Mouse (Mus musculus) right cerebral cortex, adult 2 months (tissue): ENCODE measurements around the gene Slc39a11.
"Not testable (repeated sequence)": the region's sequence is repeated elsewhere in the genome, so short reads cannot be mapped to it uniquely, and the experiment has no call there.

ENCODE experiments used
- DNase-seq, 2 experiments: peaks; one replicate each; pipeline ENCODE4 v3.0.0; 2021 to 2022; ENCODE audit warnings: low spot score in 2 of 2

The Slc39a11 gene

GRCm38 (mm10) chr11:113597632-113598031, 52.2 kb downstream of the Slc39a11 start:
- DNase-seq, result no peak

GRCm38 (mm10) chr11:113595144-113595543, 54.7 kb downstream of the Slc39a11 start:
- no peak for DNase-seq

DNA sequence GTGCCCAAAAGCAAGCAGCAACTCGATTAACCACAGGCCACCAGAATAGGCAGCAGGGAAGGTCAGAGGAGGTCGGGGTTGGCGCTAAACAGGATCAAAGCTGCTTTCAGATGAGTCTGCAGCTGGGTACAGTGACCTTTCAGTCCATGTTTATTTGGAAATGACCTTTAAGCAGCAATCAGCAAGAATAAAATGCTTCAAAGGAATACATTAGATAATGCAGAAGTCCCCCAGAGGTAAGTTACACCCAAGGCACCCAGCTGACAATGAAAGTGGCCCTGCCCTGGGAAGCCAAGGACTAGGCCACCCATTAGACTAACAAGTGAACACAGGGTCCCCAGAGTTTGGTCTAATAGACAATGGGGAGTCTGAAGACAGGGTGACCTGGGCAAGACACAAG, 60.9 kb downstream of the Slc39a11 start:
- DNase-seq, result no peak

DNA sequence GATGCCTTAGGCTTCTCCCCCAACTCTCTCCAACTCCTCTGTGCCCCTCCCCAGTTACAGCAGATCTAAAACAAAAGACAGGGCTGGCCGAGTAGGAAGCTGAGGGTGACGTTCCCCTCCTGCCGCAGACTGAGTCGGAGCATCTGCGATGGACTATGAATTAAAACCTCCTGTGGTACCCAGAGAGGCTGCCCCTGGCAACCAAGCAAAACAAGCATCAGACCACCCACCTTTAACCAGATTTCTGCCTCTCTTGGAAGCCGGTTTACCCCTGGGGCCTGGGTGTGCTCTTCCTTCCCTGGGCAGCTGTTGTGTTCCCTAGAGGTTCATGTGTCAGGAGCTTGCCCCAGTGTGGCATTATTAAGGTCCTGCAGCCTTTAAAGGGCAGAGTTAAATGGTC, 63.5 kb downstream of the Slc39a11 start:
- no peak for DNase-seq

GRCm38 (mm10) chr11:113583879-113584661, 65.8 kb downstream of the Slc39a11 start:
- DNase-seq, result no peak

DNA sequence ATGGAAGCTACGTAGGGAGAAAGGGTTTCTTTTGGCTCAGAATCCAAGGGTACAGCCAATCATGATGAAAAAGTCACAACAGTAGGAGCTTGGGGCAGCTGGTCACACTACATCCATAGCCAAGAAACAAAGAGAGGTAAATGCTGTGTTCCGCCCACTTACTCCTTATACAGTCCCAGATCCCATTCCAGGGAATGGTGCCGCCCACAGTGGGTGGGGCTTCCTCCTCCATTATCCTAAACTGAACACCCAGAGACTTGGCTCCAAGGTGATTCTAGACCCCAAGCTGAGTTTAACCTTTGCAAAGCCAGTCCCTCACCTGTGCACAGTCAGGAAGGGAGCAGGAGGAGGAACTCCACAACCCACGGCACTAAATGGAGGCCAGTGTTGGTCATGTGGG, 72.7 kb downstream of the Slc39a11 start:
- no peak for DNase-seq

- no peak for DNase-seq
Measured at GRCm38 (mm10) chr11:113572641-113573040, 77.2 kb downstream of the Slc39a11 start.

- DNase-seq, result no peak
Measured at GRCm38 (mm10) chr11:113571616-113572015, 78.3 kb downstream of the Slc39a11 start.

- no peak for DNase-seq
Measured at GRCm38 (mm10) chr11:113568999-113569398, 80.9 kb downstream of the Slc39a11 start.

- not testable (repeated sequence) for DNase-seq
Measured at GRCm38 (mm10) chr11:113567926-113568325, 82.0 kb downstream of the Slc39a11 start.

- peak; percentile 75 to 77 for DNase-seq
Measured at GRCm38 (mm10) chr11:113565006-113565995, 84.6 kb downstream of the Slc39a11 start.

- DNase-seq, result no peak
Measured at GRCm38 (mm10) chr11:113562326-113562725, 87.6 kb downstream of the Slc39a11 start.

GRCm38 (mm10) chr11:113560150-113560549, 89.7 kb downstream of the Slc39a11 start:
- DNase-seq, result peak; percentile 56 to 70

- DNase-seq, result no peak
Measured at GRCm38 (mm10) chr11:113558505-113558904, 91.4 kb downstream of the Slc39a11 start.

GRCm38 (mm10) chr11:113556142-113556541, 93.7 kb downstream of the Slc39a11 start:
- no peak for DNase-seq

DNA sequence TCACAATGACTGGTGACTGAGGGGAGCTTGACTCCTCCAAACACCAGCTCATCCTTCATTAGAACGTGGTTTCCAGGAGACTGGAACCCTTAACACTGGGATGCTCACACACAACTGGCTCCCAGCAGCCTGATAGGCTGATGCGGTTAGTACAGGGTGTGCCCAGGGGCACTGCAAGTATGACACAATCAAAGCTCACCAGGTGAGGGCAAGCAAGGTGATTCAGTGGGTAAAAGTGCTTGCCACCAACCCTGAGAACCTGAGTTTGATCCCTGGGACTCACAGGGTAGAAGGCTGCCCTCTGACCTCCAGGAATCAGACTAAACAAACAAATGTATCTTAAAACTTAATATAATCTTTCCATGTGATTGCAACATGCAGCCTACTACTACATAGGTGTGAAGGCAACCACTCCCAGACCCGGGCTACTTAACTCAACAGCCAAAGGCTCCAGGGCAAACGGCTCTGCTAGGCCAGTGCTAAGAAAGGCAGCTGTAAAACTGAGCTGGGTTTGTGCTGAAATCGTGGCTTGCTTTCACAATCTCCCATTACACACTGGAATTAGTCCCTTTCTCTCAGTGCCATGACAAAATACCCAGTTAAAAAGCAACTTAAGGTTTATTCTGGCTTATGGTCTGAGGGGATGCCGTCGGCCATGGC, 95.0 kb downstream of the Slc39a11 start:
- DNase-seq, result no peak

DNA sequence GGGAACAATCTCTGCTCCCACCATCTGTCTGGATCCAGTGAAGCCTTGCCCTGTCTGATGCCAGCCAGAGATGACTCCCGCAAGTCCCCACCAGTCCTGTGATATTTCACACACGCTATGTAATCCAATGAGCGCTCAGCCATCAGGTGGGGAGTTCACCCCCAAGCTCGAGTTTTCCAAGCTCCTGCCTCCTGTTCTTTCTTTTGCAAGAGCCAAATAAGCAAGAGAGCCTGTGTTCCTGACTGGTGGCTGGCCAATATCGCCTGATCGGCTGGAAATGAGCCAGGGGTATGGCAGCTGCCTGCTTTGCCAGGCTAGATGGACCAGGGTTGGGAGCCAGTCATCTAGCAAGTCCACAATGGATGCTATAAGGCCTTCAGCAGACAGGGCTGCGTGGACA, 95.7 kb downstream of the Slc39a11 start:
- no peak for DNase-seq

DNA sequence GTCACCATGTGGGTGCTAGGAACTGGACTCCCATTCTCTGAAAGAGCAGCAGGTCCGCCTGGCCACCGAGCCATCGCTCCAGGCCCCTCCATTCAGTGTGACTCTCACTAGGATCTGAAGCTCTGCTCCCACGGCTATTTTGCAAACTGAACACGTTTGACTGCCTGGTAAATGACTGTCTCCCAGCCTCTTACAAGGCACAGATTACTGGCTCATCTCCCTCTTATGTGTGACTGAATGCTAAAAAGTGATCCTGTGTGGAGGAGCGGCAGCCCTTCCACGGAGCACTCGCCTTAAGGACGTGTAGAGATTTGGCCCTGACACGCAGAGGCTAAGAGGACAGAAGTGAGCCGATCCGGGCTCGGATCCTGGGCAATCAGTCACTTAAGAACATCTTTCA, 96.3 kb downstream of the Slc39a11 start:
- peak in 1 of 2 experiments; percentile 40 for DNase-seq

- peak in 1 of 2 experiments; percentile 38 for DNase-seq
Measured at GRCm38 (mm10) chr11:113552539-113552938, 97.3 kb downstream of the Slc39a11 start.

DNA sequence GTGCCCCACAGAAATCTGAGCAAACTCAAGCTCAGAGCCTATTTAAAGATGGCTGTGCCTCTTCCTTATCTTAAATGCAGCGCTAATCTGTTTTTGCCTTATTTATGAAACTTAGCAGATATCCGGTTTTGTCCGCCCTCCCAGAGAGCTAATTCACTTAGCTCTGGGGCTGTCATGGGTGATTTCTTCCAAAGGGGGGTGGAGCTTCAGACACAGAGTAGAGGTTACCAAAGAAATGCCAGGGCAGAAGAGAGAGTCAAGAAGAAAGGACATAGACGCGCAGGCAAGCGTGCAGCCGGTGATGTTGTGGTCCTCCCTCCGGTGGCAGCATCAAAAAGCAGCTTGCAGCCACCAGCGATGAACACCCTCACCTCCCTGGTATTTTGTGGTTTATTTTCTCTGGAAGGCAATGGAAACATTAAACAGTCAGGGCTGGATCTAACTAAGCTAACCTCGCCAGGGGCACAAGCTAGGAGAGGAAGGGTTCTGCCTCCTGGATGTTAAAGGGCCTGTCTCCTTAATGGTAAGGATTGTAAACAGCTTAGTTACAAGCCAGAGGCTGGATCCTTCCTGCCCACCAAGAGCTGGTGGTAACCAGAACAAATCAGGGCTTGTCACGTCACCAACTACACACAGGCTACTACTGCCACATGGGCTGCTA, 103.5 kb downstream of the Slc39a11 start:
- DNase-seq, result no peak

GRCm38 (mm10) chr11:113544017-113544640, 105.8 kb downstream of the Slc39a11 start:
- no peak for DNase-seq
